ENCODE assay signal across 13 mouse cellular contexts in the genomic region with DNA sequence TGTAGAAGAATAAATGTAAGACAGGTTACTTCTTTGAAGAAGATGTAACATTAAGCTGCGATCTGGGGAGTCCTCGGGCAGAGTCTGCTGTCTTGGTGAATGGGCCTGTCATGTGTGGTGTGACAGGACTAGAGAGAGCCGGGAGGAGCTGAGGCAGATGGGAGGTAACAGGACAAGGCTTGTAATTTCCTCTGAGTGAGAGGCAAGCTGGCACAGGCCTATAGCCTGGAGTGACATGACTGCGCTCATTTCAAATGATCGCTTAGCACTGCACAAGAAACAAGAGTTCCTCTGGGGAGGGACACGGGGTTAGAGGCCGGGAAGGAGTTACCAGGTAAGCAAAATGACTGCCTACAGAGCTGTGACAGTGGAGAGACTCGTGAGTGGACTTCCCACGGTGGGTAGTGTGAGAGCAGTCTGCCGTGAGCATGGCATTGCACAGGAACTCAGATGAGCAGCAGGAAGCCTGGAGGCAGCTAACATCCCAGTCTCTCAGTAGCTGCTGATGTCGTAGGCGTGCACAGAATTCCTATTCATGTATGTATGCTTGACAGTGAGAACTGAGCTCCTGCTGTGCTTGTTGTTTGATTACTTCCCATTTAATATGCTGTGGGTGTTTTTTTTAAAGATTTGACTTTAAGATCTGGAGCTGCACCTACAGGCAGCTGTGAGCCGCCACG. TPM values are rescaled to one million over a fixed set of nuclear protein-coding genes. Genes with fewer than 3 reads are reported as not detected.
A peak's percentile ranks its signal among the peaks of the same experiment; 100 is the strongest.
DNase-seq lines count a peak whose midpoint lies in the region; ATAC-seq and TF ChIP-seq lines count a peak whose summit lies in the region.
"Had no signal": no experiment of that assay in that cellular context is flagged by ENCODE, and none has a peak within 500 bp of the region (broad histone marks: within the 10 kb centered on the region; RNA-seq: fewer than 3 reads in every experiment).

No protein-coding gene starts in this region.

- H3K27me3 ChIP-seq in cerebellum, adult 2 months (ENCODE audit: control insufficient read depth, insufficient read depth, low read length): no peaks in the 10 kb centered on the region
- no peaks in the 10 kb centered on the region for H3K27me3 ChIP-seq in midbrain, embryonic 12.5 days
- no peaks in the 10 kb centered on the region for H3K27me3 ChIP-seq in midbrain, embryonic 11.5 days (ENCODE audit: control insufficient read depth, insufficient read depth, low read length)
- no peaks in the 10 kb centered on the region for H3K27me3 ChIP-seq in hindbrain, embryonic 10.5 days (ENCODE audit: insufficient read depth, poor library complexity, severe bottlenecking)
- no peaks in the 10 kb centered on the region for H3K27me3 ChIP-seq in neural tube, embryonic 14.5 days (ENCODE audit: control insufficient read depth, insufficient read depth, low read length)

- peak; percentile 63 for ATAC-seq in midbrain, embryonic 12.5 days (ENCODE audit: low FRiP score, low read depth)
- ATAC-seq in midbrain, embryonic 11.5 days (ENCODE audit: low FRiP score): no peak
- ATAC-seq in neural tube, embryonic 14.5 days (ENCODE audit: low read depth): peak; percentile 38; the same call in 1 of the 2 replicates
- no peak for ATAC-seq in granulocyte monocyte progenitor cell, adult 5-6 weeks (replicated peaks; ENCODE audit: poor library complexity, severe bottlenecking)

- TF ChIP-seq CTCF in cerebellum, adult 2 months (IDR thresholded peaks at IDR 0.05; ENCODE audit: borderline replicate concordance, insufficient read depth, low read depth, low read length): no peak

- H3K27ac ChIP-seq in cerebellum, adult 2 months (ENCODE audit: insufficient read depth, low read length): no peak overlapping the region
- peak overlapping the region; percentile 17; the same call in 1 of the 2 replicates for H3K27ac ChIP-seq in midbrain, embryonic 12.5 days (replicated peaks)
- no peak overlapping the region for H3K27ac ChIP-seq in midbrain, embryonic 11.5 days (ENCODE audit: low read depth, low read length)
- peak overlapping the region; percentile 45; the same call in 1 of the 2 replicates for H3K27ac ChIP-seq in hindbrain, embryonic 10.5 days
- H3K27ac ChIP-seq in neural tube, embryonic 14.5 days (ENCODE audit: low read depth, low read length): no peak overlapping the region
- H3K27ac ChIP-seq: liver, embryonic 14.5 days had no signal

- H3K9ac ChIP-seq in midbrain, embryonic 12.5 days (replicated peaks): no peak overlapping the region
- no peak overlapping the region for H3K9ac ChIP-seq in midbrain, embryonic 11.5 days (ENCODE audit: low read length)
- H3K9ac ChIP-seq in neural tube, embryonic 14.5 days (replicated peaks; ENCODE audit: low read depth, low read length): no peak overlapping the region
- H3K9ac ChIP-seq: liver, embryonic 14.5 days had no signal

- H3K4me3 ChIP-seq in cerebellum, adult 2 months (replicated peaks; ENCODE audit: insufficient read depth, low read depth, low read length): no peak overlapping the region
- no peak overlapping the region for H3K4me3 ChIP-seq in midbrain, embryonic 12.5 days
- no peak overlapping the region for H3K4me3 ChIP-seq in midbrain, embryonic 11.5 days (ENCODE audit: low read depth, low read length)
- H3K4me3 ChIP-seq in hindbrain, embryonic 10.5 days: no peak overlapping the region
- no peak overlapping the region for H3K4me3 ChIP-seq in neural tube, embryonic 14.5 days (ENCODE audit: low read depth, low read length)

- peaks cover 15% of the 10 kb centered on the region for H3K36me3 ChIP-seq in midbrain, embryonic 12.5 days
- no peaks in the 10 kb centered on the region for H3K36me3 ChIP-seq in midbrain, embryonic 11.5 days (ENCODE audit: control insufficient read depth, insufficient read depth, low read length)
- peaks cover 62% of the 10 kb centered on the region for H3K36me3 ChIP-seq in hindbrain, embryonic 10.5 days
- H3K36me3 ChIP-seq in neural tube, embryonic 14.5 days (ENCODE audit: control insufficient read depth, insufficient read depth, low read length): no peaks in the 10 kb centered on the region

- no peak for TF ChIP-seq POLR2A in cerebellum, adult 2 months (IDR thresholded peaks at IDR 0.05; ENCODE audit: borderline replicate concordance, insufficient read depth, low read length)

- peak; percentile 29 to 41 for DNase-seq in cerebellum, adult 2 months
- no peak for DNase-seq in cerebellum, adult 18-20 months
- no peak for DNase-seq in midbrain, embryonic 11.5 days (ENCODE audit: low spot score, missing footprints)
- DNase-seq in hindbrain, embryonic 10.5 days (ENCODE audit: low spot score): no peak
- DNase-seq in kidney, postnatal 10 days: no peak

- no peaks in the 10 kb centered on the region for H3K9me3 ChIP-seq in midbrain, embryonic 12.5 days
- H3K9me3 ChIP-seq in midbrain, embryonic 11.5 days (ENCODE audit: control insufficient read depth, low read length): no peaks in the 10 kb centered on the region
- no peaks in the 10 kb centered on the region for H3K9me3 ChIP-seq in hindbrain, embryonic 10.5 days
- no peaks in the 10 kb centered on the region for H3K9me3 ChIP-seq in neural tube, embryonic 14.5 days (ENCODE audit: control insufficient read depth, low read length)

- no peak overlapping the region for H3K4me2 ChIP-seq in midbrain, embryonic 12.5 days (replicated peaks)
- H3K4me2 ChIP-seq in midbrain, embryonic 11.5 days: no peak overlapping the region
- no peak overlapping the region for H3K4me2 ChIP-seq in neural tube, embryonic 14.5 days (ENCODE audit: low read depth, low read length)

- H3K4me1 ChIP-seq in cerebellum, adult 2 months (ENCODE audit: control insufficient read depth, insufficient read depth, low read length): peaks cover 28% of the 10 kb centered on the region
- 0 out of 2 replicates have a peak, but pooled peaks cover 9% of the 10 kb centered on the region for H3K4me1 ChIP-seq in midbrain, embryonic 12.5 days
- H3K4me1 ChIP-seq in midbrain, embryonic 11.5 days (ENCODE audit: control insufficient read depth, insufficient read depth, low read length): no peaks in the 10 kb centered on the region
- peaks cover 12% of the 10 kb centered on the region for H3K4me1 ChIP-seq in hindbrain, embryonic 10.5 days (replicated peaks)
- no peaks in the 10 kb centered on the region for H3K4me1 ChIP-seq in neural tube, embryonic 14.5 days (ENCODE audit: control insufficient read depth, insufficient read depth, low read length)

- WGBS in cerebellum, adult 2 months: 67% methylated on average over 14 of the region's 14 CpGs
- 77% methylated on average over 14 of the region's 14 CpGs for WGBS in midbrain, embryonic 12.5 days
- 86% methylated on average over 14 of the region's 14 CpGs for WGBS in midbrain, embryonic 11.5 days
- 76% methylated on average over 14 of the region's 14 CpGs for WGBS in hindbrain, embryonic 10.5 days
- 63% methylated on average over 14 of the region's 14 CpGs for WGBS in neural tube, embryonic 14.5 days

RNA-seq across cellular contexts. Expression of a gene that starts 32.6 kb away (rescaled TPM):
- 0.05 TPM in 1 of 2 replicates, not detected in the other for polyA plus RNA-seq in cerebellum, adult 2 months (2012; rRNA removed)
- not detected in 2 replicates for polyA plus RNA-seq in midbrain, embryonic 12.5 days (2016; fragmentation: Nextera tagmentation; extraction: Ambion mirVana)
- polyA plus RNA-seq in midbrain, embryonic 11.5 days (2014; fragmentation: Nextera tagmentation; extraction: Ambion mirVana): 0.08 and 0.10 TPM in 2 replicates
- polyA plus RNA-seq in hindbrain, embryonic 10.5 days (2016; fragmentation: Nextera tagmentation; extraction: Ambion mirVana): 0.15 and 0.25 TPM in 2 replicates
- polyA plus RNA-seq in neural tube, embryonic 14.5 days (2014; fragmentation: Nextera tagmentation; extraction: Ambion mirVana): 0.33 and 0.40 TPM in 2 replicates
- not detected in 2 replicates for total RNA-seq in granulocyte monocyte progenitor cell, adult 5-6 weeks (2014; fragmentation: Nextera tagmentation)
- not detected in 2 replicates for total RNA-seq in granulocyte monocyte progenitor cell, adult 5-6 weeks (2017)
- total RNA-seq: hematopoietic stem cell, adult 5-6 weeks; megakaryocyte-erythroid progenitor cell, adult 5-6 weeks had no signal
- polyA plus RNA-seq: liver, embryonic 14.5 days had no signal

RNA-seq across cellular contexts. Expression of a gene that starts 59.2 kb away (rescaled TPM):
- polyA plus RNA-seq in cerebellum, adult 2 months (2012; rRNA removed): not detected in 2 replicates
- polyA plus RNA-seq in midbrain, embryonic 12.5 days (2016; fragmentation: Nextera tagmentation; extraction: Ambion mirVana): 0.16 and 0.34 TPM in 2 replicates
- polyA plus RNA-seq in midbrain, embryonic 11.5 days (2014; fragmentation: Nextera tagmentation; extraction: Ambion mirVana): 0.25 TPM in 1 of 2 replicates, not detected in the other
- polyA plus RNA-seq in hindbrain, embryonic 10.5 days (2016; fragmentation: Nextera tagmentation; extraction: Ambion mirVana): 0.40 and 0.64 TPM in 2 replicates
- polyA plus RNA-seq in neural tube, embryonic 14.5 days (2014; fragmentation: Nextera tagmentation; extraction: Ambion mirVana): not detected in 2 replicates
- total RNA-seq in granulocyte monocyte progenitor cell, adult 5-6 weeks (2014; fragmentation: Nextera tagmentation): not detected in 2 replicates
- total RNA-seq in granulocyte monocyte progenitor cell, adult 5-6 weeks (2017): 0.93 TPM in 1 of 2 replicates, not detected in the other
- total RNA-seq: adrenal gland, postnatal 4 days; hematopoietic stem cell, adult 5-6 weeks; layer of hippocampus, postnatal 10 days; megakaryocyte-erythroid progenitor cell, adult 5-6 weeks had no signal
- polyA plus RNA-seq: liver, embryonic 14.5 days had no signal

Comparison
In these comparisons a context has a peak if more than half of its experiments do, and no peak if none do; other contexts are left out.
1. DNase-seq: peak in cerebellum, adult 2 months (2 of 2); none in cerebellum, adult 18-20 months (0 of 2), midbrain, embryonic 11.5 days (single experiment), hindbrain, embryonic 10.5 days (single experiment) and kidney, postnatal 10 days (single experiment).
2. H3K27ac ChIP-seq: peak in midbrain, embryonic 12.5 days (single experiment) and hindbrain, embryonic 10.5 days (single experiment); none in cerebellum, adult 2 months (single experiment), midbrain, embryonic 11.5 days (single experiment) and neural tube, embryonic 14.5 days (single experiment).
3. ATAC-seq: peak in midbrain, embryonic 12.5 days (single experiment) and neural tube, embryonic 14.5 days (single experiment); none in midbrain, embryonic 11.5 days (single experiment) and granulocyte monocyte progenitor cell, adult 5-6 weeks (single experiment).